Mouse (Mus musculus): ENCODE measurements around the gene Fthl17f.
"Not testable (repeated sequence)": the region's sequence is repeated elsewhere in the genome, so short reads cannot be mapped to it uniquely, and the experiment has no call there.

Fthl17f gene

DNA sequence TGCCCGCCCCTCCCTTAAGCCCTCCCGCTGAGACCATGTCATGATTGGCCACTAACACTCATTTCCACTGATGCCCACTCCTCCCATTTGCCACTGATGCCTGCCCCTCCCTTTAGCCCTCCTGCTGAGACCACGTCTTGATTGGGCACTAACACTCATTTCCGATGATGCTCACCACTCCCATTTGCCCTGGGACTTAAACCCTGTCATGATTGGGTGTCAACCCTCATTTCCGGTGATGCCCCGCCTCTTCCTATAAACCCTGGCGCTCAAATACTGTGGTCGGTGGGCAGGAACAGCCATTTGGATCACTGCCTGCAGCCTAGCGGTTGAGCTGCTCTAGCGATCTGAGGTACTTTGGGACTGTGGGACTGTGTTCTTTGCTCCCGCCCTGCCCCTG, at the start of gene Fthl17f:
Gene Fthl17f, plus strand, starts transcription at position 301 of the 400 bp plus-strand sequence.
- DNase-seq (ENCODE audit: low read depth, low spot score): peak; percentile 32

- no peak for DNase-seq (ENCODE audit: low read depth, low spot score)
These were observed 46.7 kb upstream of the Fthl17f start for GRCm38 (mm10) chrX:9016079-9016478.

GRCm38 (mm10) chrX:9019481-9019880, 43.3 kb upstream of the Fthl17f start:
- DNase-seq (ENCODE audit: low read depth, low spot score): no peak

DNA sequence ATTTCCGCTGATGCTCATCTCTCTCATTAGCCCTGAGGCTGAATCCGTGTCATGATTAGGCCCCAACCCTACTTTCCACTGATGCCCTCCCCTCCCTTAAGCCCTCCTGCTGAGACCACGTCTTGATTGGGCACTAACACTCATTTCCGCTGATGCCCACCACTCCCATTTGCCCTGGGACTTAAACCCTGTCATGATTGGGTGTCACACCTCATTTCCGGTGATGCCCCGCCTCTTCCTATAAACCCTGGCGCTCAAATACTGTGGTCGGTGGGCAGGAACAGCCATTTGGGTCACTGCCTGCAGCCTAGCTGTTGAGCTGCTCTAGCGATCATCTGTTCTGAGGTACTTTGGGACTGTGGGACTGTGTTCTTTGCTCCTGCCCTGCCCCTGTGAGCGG, 29.6 kb upstream of the Fthl17f start, which contains the start of gene Fthl17e:
Gene Fthl17e, plus strand, starts transcription at position 301 of the 400 bp plus-strand sequence.
- not testable (repeated sequence) for DNase-seq (ENCODE audit: low read depth, low spot score)

DNA sequence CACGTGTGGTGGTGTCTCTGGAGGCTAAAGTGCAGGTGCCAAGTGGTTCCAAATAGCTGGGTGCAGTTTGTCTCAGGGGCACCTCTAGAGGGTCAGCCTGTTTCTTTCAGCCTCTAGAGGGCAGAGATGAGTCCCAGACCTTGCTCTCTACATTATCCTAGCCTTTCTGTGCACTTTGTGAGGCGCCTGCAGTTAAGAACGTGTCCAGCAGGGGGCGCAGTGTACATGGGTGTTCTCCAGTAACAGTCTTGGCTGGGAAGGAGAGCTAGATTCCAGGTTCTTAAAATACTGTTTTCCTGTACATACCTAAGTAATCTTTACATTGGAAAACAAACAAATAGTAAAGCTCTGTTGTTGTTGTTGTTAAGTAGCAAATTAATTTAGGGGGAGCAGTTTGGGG, 21.2 kb upstream of the Fthl17f start:
- DNase-seq (ENCODE audit: low read depth, low spot score): not testable (repeated sequence)

DNA sequence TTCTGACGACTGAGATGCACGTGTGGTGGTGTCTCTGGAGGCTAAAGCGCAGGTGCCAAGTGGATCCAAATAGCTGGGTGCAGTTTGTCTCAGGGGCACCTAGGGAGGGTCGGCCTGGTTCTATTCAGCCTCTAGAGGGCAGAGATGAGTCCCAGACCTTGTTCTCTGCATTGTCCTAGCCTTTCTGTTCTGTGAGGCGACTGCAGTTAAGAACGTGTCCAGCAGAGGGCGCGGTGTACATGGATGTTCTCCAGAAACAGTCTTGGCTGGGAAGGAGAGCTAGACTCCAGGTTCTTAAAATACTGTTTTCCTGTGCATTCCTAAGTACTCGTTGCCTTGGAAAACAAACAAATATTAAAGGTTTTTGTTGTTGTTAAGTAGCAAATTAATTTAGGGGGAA, 1.9 kb upstream of the Fthl17f start:
- peak; percentile 55 for DNase-seq (ENCODE audit: low read depth, low spot score)

DNA sequence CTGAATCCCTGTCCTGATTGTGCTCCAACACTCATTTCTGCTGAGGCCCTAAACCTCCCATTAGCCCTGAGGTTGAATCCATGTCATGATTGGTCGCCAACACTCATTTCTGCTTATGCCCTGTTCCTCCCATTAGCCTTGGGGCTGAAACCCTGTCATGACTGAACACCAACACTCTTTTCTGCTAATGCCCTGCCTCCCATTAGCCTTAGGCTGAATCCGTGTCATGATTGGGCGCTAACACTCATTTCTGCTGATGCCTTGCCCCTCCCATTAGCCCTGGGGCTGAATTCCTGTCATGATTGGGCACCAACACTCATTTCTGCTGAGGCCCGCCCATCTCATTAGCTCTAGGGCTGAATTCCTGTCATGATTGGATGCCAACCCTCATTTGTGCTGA, 714 bp upstream of the Fthl17f start:
- no peak for DNase-seq (ENCODE audit: low read depth, low spot score)

DNA sequence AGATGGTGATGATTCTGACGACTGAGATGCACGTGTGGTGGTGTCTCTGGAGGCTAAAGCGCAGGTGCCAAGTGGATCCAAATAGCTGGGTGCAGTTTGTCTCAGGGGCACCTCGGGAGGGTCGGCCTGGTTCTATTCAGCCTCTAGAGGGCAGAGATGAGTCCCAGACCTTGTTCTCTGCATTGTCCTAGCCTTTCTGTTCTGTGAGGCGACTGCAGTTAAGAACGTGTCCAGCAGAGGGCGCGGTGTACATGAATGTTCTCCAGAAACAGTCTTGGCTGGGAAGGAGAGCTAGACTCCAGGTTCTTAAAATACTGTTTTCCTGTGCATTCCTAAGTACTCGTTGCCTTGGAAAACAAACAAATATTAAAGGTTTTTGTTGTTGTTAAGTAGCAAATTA, 14.9 kb downstream of the Fthl17f start:
- not testable (repeated sequence) for DNase-seq (ENCODE audit: low read depth, low spot score)

DNA sequence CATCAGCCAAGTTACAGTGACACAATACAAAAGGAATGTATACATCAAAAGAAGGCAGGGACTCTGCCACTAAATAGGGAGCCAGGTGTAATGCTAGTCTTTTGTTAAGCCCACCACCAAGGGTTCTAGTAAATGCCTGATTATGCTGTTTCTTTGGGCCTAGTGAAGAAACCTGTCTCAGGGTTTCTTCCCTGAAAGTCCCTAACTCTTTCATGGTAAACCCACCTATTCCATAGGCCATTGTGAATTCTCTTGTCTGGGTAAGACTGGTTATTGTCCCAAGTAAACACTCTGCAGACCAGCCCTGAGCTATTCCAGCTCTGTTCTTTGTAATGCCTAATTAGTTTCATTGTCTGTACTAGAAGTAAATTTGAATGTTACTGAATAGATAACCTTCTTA, 32.3 kb downstream of the Fthl17f start:
- peak; percentile 94 for DNase-seq (ENCODE audit: low read depth, low spot score)

GRCm38 (mm10) chrX:9104262-9104661, 41.4 kb downstream of the Fthl17f start, which contains the start of gene 4930402K13Rik:
Gene 4930402K13Rik, plus strand, starts transcription at chrX:9104562.
- DNase-seq (ENCODE audit: low read depth, low spot score): peak; percentile 4

GRCm38 (mm10) chrX:9110381-9110780, 47.6 kb downstream of the Fthl17f start:
- no peak for DNase-seq (ENCODE audit: low read depth, low spot score)

Data from R1 (cell line).